Mouse (Mus musculus): ENCODE data around the gene Abca13.
"Not testable (repeated sequence)": the region's sequence is repeated elsewhere in the genome, so short reads cannot be mapped to it uniquely, and the experiment has no call there.

- not testable (repeated sequence) for TF ChIP-seq CTCF, EP300 (IDR thresholded peaks at IDR 0.05; ENCODE audit: low read depth)
Measured at GRCm38 (mm10) chr11:9374426-9374825, 182.7 kb downstream of the Abca13 start.

All from liver, embryonic 14.5 days (tissue).